Mouse (Mus musculus) hindbrain, embryonic 14.5 days (tissue): ENCODE results near the gene Nlk. TPM values are rescaled to one million over a fixed set of nuclear protein-coding genes. Genes with fewer than 3 reads are reported as not detected.
"Not testable (repeated sequence)": the region's sequence is repeated elsewhere in the genome, so short reads cannot be mapped to it uniquely, and the experiment has no call there.

Source experiments
- ATAC-seq: fragments of 200-750 bp; cut with Nextera tagmentation; 2 replicates; pipeline ENCODE4 v1.8.0; 2017; ENCODE audit warnings: moderate number of reproducible peaks, mild to moderate bottlenecking, moderate TSS enrichment, moderate library complexity; ENCODE audit not compliant: low FRiP score
- DNase-seq: peaks from one replicate; pipeline ENCODE4 v3.0.0-alpha.2; 2015; ENCODE audit warnings: low spot score
- H3K27ac ChIP-seq: fragments of 300-500 bp; sonication (generic); 2 replicates; pipeline ENCODE4 v1.5.1; 2014; ENCODE audit warnings: mild to moderate bottlenecking, moderate library complexity
- H3K27me3 ChIP-seq: fragments of 300-500 bp; sonication (generic); 2 replicates; pipeline ENCODE4 v1.6.1; 2014; ENCODE audit warnings: mild to moderate bottlenecking, low read length, mixed read lengths; ENCODE audit not compliant: control insufficient read depth, insufficient read depth
- H3K36me3 ChIP-seq: fragments of 300-500 bp; sonication (generic); replicated peaks from 2 replicates; pipeline ENCODE4 v1.6.1; 2014; ENCODE audit not compliant: control insufficient read depth, insufficient read depth
- H3K4me1 ChIP-seq: fragments of 300-500 bp; sonication (generic); replicated peaks from 2 replicates; pipeline ENCODE4 v1.6.1; 2014; ENCODE audit warnings: antibody characterized with exemption, low read length, mixed read lengths; ENCODE audit not compliant: control insufficient read depth, insufficient read depth
- H3K4me2 ChIP-seq: fragments of 300-500 bp; sonication (generic); replicated peaks from 2 replicates; pipeline ENCODE4 v1.6.1; 2014; ENCODE audit warnings: mild to moderate bottlenecking, moderate library complexity
- H3K4me3 ChIP-seq: fragments of 300-500 bp; sonication (generic); replicated peaks from 2 replicates; pipeline ENCODE4 v1.5.1; 2014; ENCODE audit warnings: mild to moderate bottlenecking, low read length
- H3K9ac ChIP-seq: fragments of 300-500 bp; sonication (generic); 2 replicates; pipeline ENCODE4 v1.6.1; 2014
- H3K9me3 ChIP-seq: fragments of 300-500 bp; sonication (generic); 2 replicates; pipeline ENCODE4 v1.6.1; 2016; ENCODE audit warnings: low read length; ENCODE audit not compliant: control insufficient read depth
- WGBS: fragments of 180-500 bp; shearing (Covaris S2); extraction: QIAGEN DNeasy Blood & Tissue Kit; methylation state at CpG from one replicate; pipeline ENCODE4 v1.1.7; 2014; 5-methylcytosine and 5-hydroxymethylcytosine counted together
- polyA plus RNA-seq: library from polyadenylated mRNA; unstranded; fragments of >200 nt; fragmentation: Nextera tagmentation; extraction: Ambion mirVana; gene quantifications from 2 replicates; pipeline ENCODE4 v1.2.1, GENCODE M21; 2014

Gene Nlk
- polyA plus RNA-seq, 1 experiment from 2014 or later: 29.3 TPM

DNA sequence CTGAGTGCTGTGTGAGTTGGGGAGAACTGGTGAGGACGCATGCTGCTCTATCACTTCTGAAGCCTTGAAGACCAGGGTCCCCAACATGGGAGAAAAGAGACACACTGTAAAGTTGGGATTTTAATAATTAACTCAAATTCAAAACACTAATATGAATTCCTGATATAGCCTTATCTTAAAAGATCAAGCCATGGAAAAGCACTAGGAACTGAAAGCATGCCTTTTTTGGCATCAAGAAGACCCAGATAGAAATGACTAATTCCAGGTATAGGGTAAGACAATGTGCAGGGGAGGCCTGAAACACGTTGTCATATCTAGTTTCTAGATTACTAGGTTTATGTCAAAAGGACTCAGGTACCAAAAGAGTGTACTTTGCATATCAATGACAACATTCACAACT, 48.0 kb downstream of the Nlk start:
- no peak for DNase-seq
- no peak for ATAC-seq
- Histone ChIP-seq H3K4me2 (no peak overlapping the region), H3K36me3 (no peaks in the 10 kb centered on the region), H3K27ac (no peak overlapping the region), H3K27me3 (no peaks in the 10 kb centered on the region), H3K4me3 (no peak overlapping the region), H3K9ac (no peak overlapping the region), H3K9me3 (no peaks in the 10 kb centered on the region), H3K4me1 (no peaks in the 10 kb centered on the region)
- 92% methylated on average over 2 of the region's 2 CpGs for WGBS

DNA sequence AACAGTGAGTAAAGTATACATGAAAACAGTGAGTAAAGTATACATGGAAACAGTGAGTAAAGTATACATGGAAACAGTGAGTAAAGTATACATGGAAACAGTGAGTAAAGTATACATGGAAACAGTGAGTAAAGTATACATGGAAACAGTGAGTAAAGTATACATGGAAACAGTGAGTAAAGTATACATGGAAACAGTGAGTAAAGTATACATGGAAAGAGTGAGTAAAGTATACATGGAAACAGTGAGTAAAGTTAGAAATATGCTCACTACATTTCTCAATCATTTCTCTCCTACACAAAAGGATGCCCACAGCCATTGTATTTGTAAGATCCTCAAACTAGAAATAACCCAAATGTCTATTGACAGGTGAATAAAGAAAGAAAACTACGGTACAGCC, 48.8 kb downstream of the Nlk start:
- H3K9ac ChIP-seq, H3K27me3 ChIP-seq, H3K27ac ChIP-seq, H3K36me3 ChIP-seq, H3K4me3 ChIP-seq, H3K9me3 ChIP-seq, H3K4me1 ChIP-seq, H3K4me2 ChIP-seq, DNase-seq, ATAC-seq: not testable (repeated sequence)
- 83% methylated on average over 1 of the region's 1 CpGs for WGBS

DNA sequence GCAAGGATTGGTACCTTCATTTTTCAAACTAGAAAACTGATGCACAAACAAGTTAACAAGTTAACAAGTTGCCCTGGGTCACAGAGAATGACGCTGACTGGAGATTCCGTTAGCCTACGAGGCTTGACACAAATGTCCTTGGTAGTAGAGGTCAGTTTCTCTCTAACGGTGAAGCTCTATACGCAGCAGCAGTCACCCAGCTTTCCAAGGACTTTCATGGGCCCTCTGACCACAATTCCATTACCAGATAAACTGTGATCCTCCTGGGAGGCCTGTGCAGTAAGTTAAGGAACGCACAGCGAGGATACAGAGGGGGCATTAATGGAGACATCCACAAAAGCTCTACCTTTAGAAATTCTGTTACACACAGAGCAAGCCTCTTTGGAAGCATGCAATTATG, 53.4 kb downstream of the Nlk start:
- DNase-seq: no peak
- no peaks in the 10 kb centered on the region for H3K36me3 ChIP-seq

DNA sequence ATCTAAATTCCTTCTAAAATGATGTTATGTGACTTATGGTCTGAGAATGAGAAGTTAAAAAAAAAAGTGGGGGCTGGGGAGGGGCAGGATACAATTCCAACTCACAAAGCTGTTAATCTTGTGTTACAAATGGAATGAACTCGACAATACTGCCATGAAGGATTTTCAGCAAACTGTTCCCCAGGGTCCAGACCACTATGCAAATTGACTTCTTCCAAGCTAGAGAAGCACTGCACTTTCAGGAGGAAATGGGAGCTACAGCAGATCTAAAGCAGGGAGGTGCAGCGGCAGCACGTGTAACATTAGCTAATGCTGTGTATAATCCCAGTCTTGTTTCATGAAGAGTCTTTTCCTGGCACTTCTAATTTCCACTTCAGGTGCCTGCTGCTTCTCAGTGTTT, 55.0 kb downstream of the Nlk start:
- Histone ChIP-seq H3K27ac (no peak overlapping the region), H3K4me1 (no peaks in the 10 kb centered on the region), H3K4me2 (no peak overlapping the region), H3K27me3 (no peaks in the 10 kb centered on the region), H3K4me3 (no peak overlapping the region), H3K9me3 (peaks cover 2% of the 10 kb centered on the region; the same call in 1 of the 2 replicates), H3K36me3 (no peaks in the 10 kb centered on the region), H3K9ac (no peak overlapping the region)
- WGBS: 47% methylated on average over 3 of the region's 3 CpGs
- DNase-seq (no peak), ATAC-seq (no peak)

More for the DNA sequence above, 53.4 kb downstream of the Nlk start:
- Histone ChIP-seq H3K4me3 (no peak overlapping the region), H3K4me1 (no peaks in the 10 kb centered on the region), H3K27ac (no peak overlapping the region), H3K27me3 (no peaks in the 10 kb centered on the region), H3K9ac (no peak overlapping the region), H3K9me3 (no peaks in the 10 kb centered on the region), H3K4me2 (no peak overlapping the region)
- WGBS: 79% methylated on average over 7 of the region's 7 CpGs
- ATAC-seq: no peak

DNA sequence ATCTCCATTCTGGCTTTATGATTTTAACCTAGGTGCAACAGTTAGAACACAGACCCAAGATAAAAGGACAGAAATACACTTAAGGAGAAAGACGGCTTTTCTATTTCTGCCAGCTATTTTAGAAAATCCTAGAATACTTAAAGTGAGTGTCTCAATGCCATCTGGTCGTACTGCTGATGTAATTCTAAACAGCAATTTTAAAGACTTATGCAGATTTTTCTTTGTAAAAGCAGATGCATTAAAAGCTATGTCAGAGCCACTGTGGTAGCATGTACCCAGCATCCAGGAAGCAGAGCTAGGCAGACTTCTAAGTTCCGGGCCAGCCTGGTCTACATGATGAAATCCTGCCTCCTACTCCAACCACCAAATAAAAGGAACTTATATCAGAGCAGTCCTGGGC, 56.1 kb downstream of the Nlk start:
- Histone ChIP-seq H3K4me3 (no peak overlapping the region), H3K4me1 (no peaks in the 10 kb centered on the region), H3K9ac (no peak overlapping the region), H3K27ac (no peak overlapping the region), H3K36me3 (no peaks in the 10 kb centered on the region), H3K4me2 (no peak overlapping the region), H3K27me3 (no peaks in the 10 kb centered on the region), H3K9me3 (peaks cover 7% of the 10 kb centered on the region)
- DNase-seq (no peak), ATAC-seq (no peak)
- WGBS: 94% methylated on average over 3 of the region's 3 CpGs

DNA sequence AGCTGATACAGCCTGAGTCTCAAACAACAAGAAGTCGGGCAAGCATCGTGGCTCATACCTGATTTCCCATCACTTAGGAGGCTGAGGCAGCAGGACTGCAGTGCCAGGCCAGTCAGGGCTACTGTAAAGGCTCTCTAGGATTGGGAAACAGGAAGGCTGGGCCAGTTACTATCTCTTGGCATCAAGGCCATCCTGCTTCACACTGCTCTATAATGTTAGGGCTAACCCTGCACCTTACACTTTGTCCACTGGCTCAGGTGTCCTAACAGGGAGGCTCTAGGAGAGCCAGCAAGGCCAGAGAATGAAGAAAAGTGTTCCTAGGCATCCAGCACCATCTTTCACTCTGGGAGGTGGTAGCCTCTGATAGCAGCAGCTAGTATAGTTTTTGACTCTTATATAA, 64.4 kb downstream of the Nlk start:
- Histone ChIP-seq H3K4me2 (no peak overlapping the region), H3K4me1 (no peaks in the 10 kb centered on the region), H3K9me3 (peaks cover 7% of the 10 kb centered on the region), H3K4me3 (no peak overlapping the region), H3K9ac (no peak overlapping the region), H3K27ac (no peak overlapping the region), H3K36me3 (no peaks in the 10 kb centered on the region), H3K27me3 (no peaks in the 10 kb centered on the region)
- no peak for DNase-seq
- 98% methylated on average over 2 of the region's 2 CpGs for WGBS
- no peak for ATAC-seq

DNA sequence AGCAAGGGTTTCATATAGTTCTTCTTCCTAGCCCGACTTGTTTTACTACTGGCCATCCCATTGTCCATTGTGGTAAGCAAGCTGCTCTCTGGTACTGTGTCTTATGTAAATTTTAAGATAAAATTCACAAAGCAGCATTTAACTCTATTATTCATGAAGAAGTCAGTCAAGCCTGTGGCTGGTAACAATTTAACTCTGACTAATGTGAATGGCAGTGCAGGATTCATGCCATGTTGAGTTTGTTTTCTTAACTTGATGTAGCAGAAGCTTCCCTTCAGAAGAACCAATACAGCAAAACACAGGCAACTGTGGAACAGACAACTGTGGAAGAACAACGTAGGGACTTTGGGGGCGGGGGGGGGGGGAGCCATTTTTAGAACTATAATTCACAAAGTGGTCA, 68.3 kb downstream of the Nlk start:
- no peaks in the 10 kb centered on the region for H3K9me3 ChIP-seq
- 69% methylated on average over 3 of the region's 3 CpGs for WGBS
- no peak for ATAC-seq

DNA sequence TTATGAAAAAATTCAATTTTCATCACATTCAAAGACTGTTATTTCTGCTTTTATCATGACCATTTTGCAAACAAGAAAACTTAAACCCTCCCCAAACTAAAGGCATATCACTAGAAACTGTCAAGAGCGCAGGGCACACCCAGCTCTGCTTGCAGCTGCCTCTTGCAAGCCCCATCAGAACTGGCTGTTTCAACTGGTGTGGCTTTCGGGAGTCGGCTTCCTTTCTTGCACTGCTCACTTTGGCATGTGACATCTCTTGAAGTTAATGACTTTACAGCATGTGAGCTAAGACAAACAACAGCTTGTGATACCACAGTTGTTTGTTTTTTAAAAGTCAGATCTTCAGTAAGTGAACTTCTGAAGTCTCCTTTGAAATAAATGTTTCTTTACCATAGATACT, 72.8 kb downstream of the Nlk start:
- Histone ChIP-seq H3K4me2 (no peak overlapping the region), H3K4me3 (no peak overlapping the region), H3K27me3 (no peaks in the 10 kb centered on the region), H3K9me3 (no peaks in the 10 kb centered on the region), H3K4me1 (no peaks in the 10 kb centered on the region), H3K27ac (no peak overlapping the region), H3K9ac (no peak overlapping the region), H3K36me3 (no peaks in the 10 kb centered on the region; the same call in none of the 2 replicates)
- DNase-seq (no peak), ATAC-seq (no peak)
- 83% methylated on average over 3 of the region's 3 CpGs for WGBS

More for the DNA sequence above, 68.3 kb downstream of the Nlk start:
- no peak for DNase-seq
- no peak overlapping the region for H3K9ac ChIP-seq
- H3K36me3 ChIP-seq: no peaks in the 10 kb centered on the region; the same call in none of the 2 replicates
- no peak overlapping the region for H3K4me3 ChIP-seq
- no peak overlapping the region for H3K4me2 ChIP-seq
- H3K4me1 ChIP-seq: no peaks in the 10 kb centered on the region
- no peaks in the 10 kb centered on the region for H3K27me3 ChIP-seq
- no peak overlapping the region for H3K27ac ChIP-seq

DNA sequence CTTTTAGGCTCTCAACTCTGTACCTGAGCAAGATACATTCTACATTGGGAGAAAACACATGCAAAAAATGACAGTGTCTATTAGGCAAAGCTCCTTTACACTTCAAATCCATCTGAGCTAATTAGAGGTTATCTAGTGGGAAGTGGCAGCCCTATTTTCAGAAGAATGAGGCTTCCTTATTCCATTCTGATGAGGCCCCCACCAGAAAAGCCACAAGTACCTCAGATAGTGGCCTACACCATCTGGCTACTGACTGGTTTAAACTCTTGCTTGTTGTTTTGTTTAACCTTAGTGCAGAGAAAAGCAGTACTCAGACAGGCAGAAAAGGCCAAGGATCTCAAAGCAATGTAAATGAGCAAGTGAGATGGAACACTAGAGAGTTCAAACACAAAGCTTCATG, 75.2 kb downstream of the Nlk start:
- no peak overlapping the region for H3K4me3 ChIP-seq
- no peak overlapping the region for H3K27ac ChIP-seq
- no peak for DNase-seq
- ATAC-seq: no peak
- peaks cover 3% of the 10 kb centered on the region for H3K36me3 ChIP-seq
- no peaks in the 10 kb centered on the region for H3K4me1 ChIP-seq
- H3K27me3 ChIP-seq: no peaks in the 10 kb centered on the region
- H3K9ac ChIP-seq: no peak overlapping the region
- no peaks in the 10 kb centered on the region for H3K9me3 ChIP-seq
- H3K4me2 ChIP-seq: no peak overlapping the region

DNA sequence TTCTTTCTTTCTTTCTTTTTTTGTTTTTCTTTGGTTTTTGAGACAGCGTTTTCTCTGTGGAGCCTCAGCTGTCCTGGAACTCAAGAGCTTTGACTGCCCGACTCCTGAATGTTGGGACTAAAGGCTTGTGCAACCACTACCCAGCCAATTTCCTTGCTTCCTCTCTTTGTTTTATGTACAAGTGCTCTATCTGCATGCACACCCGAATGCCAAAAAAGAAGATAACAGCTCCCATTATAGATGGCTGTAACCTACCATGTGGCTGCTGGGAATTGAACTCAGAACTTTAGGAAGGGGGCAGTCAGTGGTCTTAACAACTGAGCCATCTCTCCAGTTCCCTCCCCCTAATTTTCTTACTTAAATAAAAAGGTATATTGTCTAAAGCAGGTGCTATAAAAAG, 77.0 kb downstream of the Nlk start:
- H3K4me2 ChIP-seq: no peak overlapping the region
- H3K27ac ChIP-seq: no peak overlapping the region
- 92% methylated on average over 3 of the region's 3 CpGs for WGBS
- no peaks in the 10 kb centered on the region for H3K9me3 ChIP-seq
- DNase-seq (no peak), ATAC-seq (no peak)
- H3K27me3 ChIP-seq: no peaks in the 10 kb centered on the region
- H3K9ac ChIP-seq: no peak overlapping the region
- H3K36me3 ChIP-seq: peaks cover 3% of the 10 kb centered on the region
- no peak overlapping the region for H3K4me3 ChIP-seq
- no peaks in the 10 kb centered on the region for H3K4me1 ChIP-seq
